ENCODE assay signal across 23 mouse cellular contexts in genomic region chr14:24255956-24256355, GRCm38 (mm10). TPM values are rescaled to one million over a fixed set of nuclear protein-coding genes. Genes with fewer than 3 reads are reported as not detected.
"Had no signal": no experiment of that assay in that cellular context is flagged by ENCODE, and none has a peak within 500 bp of the region (broad histone marks: within the 10 kb centered on the region; RNA-seq: fewer than 3 reads in every experiment).

No protein-coding gene starts in this region.

- H3K27me3 ChIP-seq: midbrain, embryonic 13.5 days; midbrain, embryonic 15.5 days; neural tube, embryonic 13.5 days; neural tube, embryonic 15.5 days; stomach, embryonic 15.5 days had no signal

- H3K9me3 ChIP-seq: midbrain, embryonic 13.5 days; midbrain, embryonic 15.5 days; neural tube, embryonic 13.5 days; neural tube, embryonic 15.5 days; stomach, embryonic 15.5 days had no signal

- H3K36me3 ChIP-seq: midbrain, embryonic 13.5 days; midbrain, embryonic 15.5 days; neural tube, embryonic 13.5 days; neural tube, embryonic 15.5 days; stomach, embryonic 15.5 days had no signal

- H3K27ac ChIP-seq: midbrain, embryonic 13.5 days; midbrain, embryonic 15.5 days; neural tube, embryonic 13.5 days; neural tube, embryonic 15.5 days; stomach, embryonic 15.5 days; stomach, postnatal 0 days had no signal

- H3K4me3 ChIP-seq: midbrain, embryonic 13.5 days; midbrain, embryonic 15.5 days; neural tube, embryonic 13.5 days; neural tube, embryonic 15.5 days; stomach, embryonic 15.5 days had no signal

- H3K4me2 ChIP-seq: lung, embryonic 14.5 days; midbrain, embryonic 11.5 days; midbrain, embryonic 13.5 days; midbrain, embryonic 15.5 days; neural tube, embryonic 13.5 days; neural tube, embryonic 15.5 days; stomach, embryonic 15.5 days had no signal

- H3K9ac ChIP-seq: lung, embryonic 14.5 days; midbrain, embryonic 13.5 days; midbrain, embryonic 15.5 days; neural tube, embryonic 13.5 days; neural tube, embryonic 15.5 days; stomach, embryonic 15.5 days had no signal

- DNase-seq: lung, adult 18-20 months; lung, embryonic 14.5 days; lung, postnatal 10 days; lung, postnatal 4 days; retina, postnatal 1 day; right cerebral cortex, adult 18-20 months; right cerebral cortex, postnatal 25 days; right cerebral cortex, postnatal 4 days; thymus, adult 2 months; thymus, postnatal 25 days; thymus, postnatal 4 days had no signal

- ATAC-seq: midbrain, embryonic 13.5 days; midbrain, embryonic 15.5 days had no signal

RNA-seq across cellular contexts. Expression of gene E330034G19Rik, which starts 37.1 kb away (rescaled TPM):
- polyA plus RNA-seq: liver, embryonic 16.5 days; lung, embryonic 14.5 days; lung, embryonic 16.5 days; midbrain, embryonic 11.5 days; midbrain, embryonic 13.5 days; midbrain, embryonic 15.5 days; neural tube, embryonic 11.5 days; neural tube, embryonic 13.5 days; neural tube, embryonic 15.5 days; small intestine, adult 2 months; spleen, adult 2 months; stomach, embryonic 15.5 days; stomach, postnatal 0 days; thymus, adult 2 months had no signal
